Mouse (Mus musculus) embryonic facial prominence, embryonic 11.5 days (tissue): Measurements from ENCODE around the gene Nmi. TPM values are rescaled to one million over a fixed set of nuclear protein-coding genes. Genes with fewer than 3 reads are reported as not detected.

Experiments
- ATAC-seq: fragments of 200-750 bp; cut with Nextera tagmentation; replicated peaks from 2 replicates; pipeline ENCODE4 v1.8.0; 2017; ENCODE audit warnings: low read depth; ENCODE audit not compliant: insufficient number of reproducible peaks, low FRiP score, low TSS enrichment
- DNase-seq: peaks from one replicate; pipeline ENCODE4 v3.0.0-alpha.2; 2015; ENCODE audit warnings: low spot score
- H3K27ac ChIP-seq: fragments of 300-500 bp; sonication (generic); replicated peaks from 2 replicates; pipeline ENCODE4 v1.5.1; 2014; ENCODE audit warnings: mild to moderate bottlenecking, low read depth, low read length, control low read depth
- H3K27me3 ChIP-seq: fragments of 300-500 bp; sonication (generic); 2 replicates; pipeline ENCODE4 v1.6.1; 2014; ENCODE audit warnings: mild to moderate bottlenecking, low read length, moderate library complexity, mixed read lengths; ENCODE audit not compliant: control insufficient read depth, insufficient read depth
- H3K36me3 ChIP-seq: fragments of 300-500 bp; sonication (generic); replicated peaks from 2 replicates; pipeline ENCODE4 v1.6.1; 2014; ENCODE audit warnings: low read depth, mild to moderate bottlenecking, low read length, moderate library complexity, mixed read lengths; ENCODE audit not compliant: control insufficient read depth, insufficient read depth
- H3K4me1 ChIP-seq: fragments of 300-500 bp; sonication (generic); 2 replicates; pipeline ENCODE4 v1.6.1; 2014; ENCODE audit warnings: low read length, mixed read lengths; ENCODE audit not compliant: control insufficient read depth, insufficient read depth
- H3K4me2 ChIP-seq: fragments of 300-500 bp; sonication (generic); 2 replicates; pipeline ENCODE4 v1.6.1; 2014; ENCODE audit warnings: low read depth, mild to moderate bottlenecking, control low read depth, low read length, moderate library complexity
- H3K4me3 ChIP-seq: fragments of 300-500 bp; sonication (generic); 2 replicates; pipeline ENCODE4 v1.5.1; 2014; ENCODE audit warnings: low read depth, low read length, control low read depth
- H3K9ac ChIP-seq: fragments of 300-500 bp; sonication (generic); replicated peaks from 2 replicates; pipeline ENCODE4 v1.6.1; 2014; ENCODE audit warnings: mild to moderate bottlenecking, control low read depth, low read length
- H3K9me3 ChIP-seq: fragments of 300-500 bp; sonication (generic); replicated peaks from 2 replicates; pipeline ENCODE4 v1.6.1; 2016; ENCODE audit warnings: mild to moderate bottlenecking, low read length, inconsistent platforms, mixed read lengths; ENCODE audit not compliant: control insufficient read depth
- WGBS: fragments of 180-500 bp; shearing (Covaris S2); extraction: QIAGEN DNeasy Blood & Tissue Kit; methylation state at CpG from one replicate; pipeline ENCODE4 v1.1.7; 2014; 5-methylcytosine and 5-hydroxymethylcytosine counted together
- polyA plus RNA-seq: library from polyadenylated mRNA; unstranded; fragments of >200 nt; fragmentation: Nextera tagmentation; extraction: Ambion mirVana; gene quantifications from 2 replicates; pipeline ENCODE4 v1.2.1, GENCODE M21; 2014

Nmi gene
- polyA plus RNA-seq, 1 experiment from 2014 or later = 11.5 TPM

DNA sequence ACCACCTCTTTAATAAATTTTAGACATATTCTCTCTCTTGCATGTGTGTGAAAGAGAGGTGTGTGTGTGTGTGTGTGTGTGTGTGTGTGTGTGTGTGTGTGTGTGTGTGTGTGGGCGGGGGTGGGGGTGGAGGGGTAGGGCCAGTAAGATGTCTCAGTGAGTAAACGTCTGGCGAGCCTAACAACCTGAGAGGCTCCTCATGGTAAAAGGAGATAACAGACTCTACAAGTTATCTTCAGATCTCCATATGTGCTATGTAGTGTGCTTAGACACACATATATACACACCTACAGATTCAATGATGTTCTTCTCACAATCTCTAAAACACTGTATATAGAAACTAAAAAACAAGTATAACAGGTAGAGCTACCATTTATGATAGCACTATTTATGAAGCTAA lies 34.5 kb downstream of the Nmi start:
- no peaks in the 10 kb centered on the region for H3K27me3 ChIP-seq
- 71% methylated on average over 3 of the region's 3 CpGs for WGBS

GRCm38 (mm10) chr2:51937004-51937403 lies 36.3 kb downstream of the Nmi start:
- ATAC-seq (no peak), DNase-seq (no peak)
- no peak overlapping the region for H3K4me2 ChIP-seq
- WGBS = 60% methylated on average over 6 of the region's 6 CpGs
- H3K4me3 ChIP-seq = no peak overlapping the region
- H3K4me1 ChIP-seq = no peaks in the 10 kb centered on the region
- no peak overlapping the region for H3K27ac ChIP-seq
- no peak overlapping the region for H3K9ac ChIP-seq
- no peaks in the 10 kb centered on the region for H3K36me3 ChIP-seq
- no peaks in the 10 kb centered on the region for H3K9me3 ChIP-seq
- H3K27me3 ChIP-seq = no peaks in the 10 kb centered on the region

More for the DNA sequence above, 34.5 kb downstream of the Nmi start:
- Histone ChIP-seq H3K9ac (no peak overlapping the region), H3K9me3 (no peaks in the 10 kb centered on the region), H3K27ac (no peak overlapping the region), H3K4me2 (no peak overlapping the region), H3K4me3 (no peak overlapping the region), H3K36me3 (no peaks in the 10 kb centered on the region), H3K4me1 (no peaks in the 10 kb centered on the region)
- DNase-seq (no peak), ATAC-seq (no peak)

- Histone ChIP-seq H3K36me3 (no peaks in the 10 kb centered on the region), H3K4me1 (no peaks in the 10 kb centered on the region), H3K27me3 (no peaks in the 10 kb centered on the region), H3K9me3 (no peaks in the 10 kb centered on the region), H3K9ac (no peak overlapping the region), H3K27ac (no peak overlapping the region), H3K4me2 (no peak overlapping the region), H3K4me3 (no peak overlapping the region)
- no peak for DNase-seq
- 91% methylated on average over 3 of the region's 3 CpGs for WGBS
- no peak for ATAC-seq
Observed at GRCm38 (mm10) chr2:51936585-51936984, 36.7 kb downstream of the Nmi start.

DNA sequence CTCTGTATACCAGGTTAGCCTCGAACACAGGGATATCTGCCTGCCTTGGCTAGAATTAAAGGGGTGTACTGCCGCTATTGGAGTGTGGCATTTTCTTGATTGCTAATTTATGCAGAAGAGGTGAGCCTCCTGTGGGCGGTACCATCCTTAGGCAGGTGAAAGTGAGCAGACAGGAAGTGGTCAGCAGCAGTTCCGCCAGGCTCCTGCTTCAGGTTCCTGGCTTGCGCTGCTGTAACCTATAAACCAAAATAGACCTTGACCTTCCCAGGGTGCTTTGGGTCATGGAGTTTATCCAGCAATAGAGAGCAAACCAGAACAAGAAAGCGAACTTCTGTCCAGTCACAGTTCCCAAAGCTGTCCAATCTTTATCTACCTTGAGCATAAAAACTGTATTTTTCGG lies 37.4 kb downstream of the Nmi start:
- no peak for DNase-seq
- no peak overlapping the region for H3K9ac ChIP-seq
- H3K27me3 ChIP-seq = no peaks in the 10 kb centered on the region
- no peaks in the 10 kb centered on the region for H3K36me3 ChIP-seq
- 90% methylated on average over 7 of the region's 7 CpGs for WGBS
- H3K4me2 ChIP-seq = no peak overlapping the region
- H3K4me1 ChIP-seq = no peaks in the 10 kb centered on the region
- H3K4me3 ChIP-seq = no peak overlapping the region
- no peak for ATAC-seq
- H3K9me3 ChIP-seq = no peaks in the 10 kb centered on the region
- no peak overlapping the region for H3K27ac ChIP-seq

GRCm38 (mm10) chr2:51934574-51935334 lies 38.5 kb downstream of the Nmi start, which contains the start of gene Rbm43:
Rbm43 (minus strand) TSS chr2:51935163.
- DNase-seq (peak; percentile 73), ATAC-seq (peak; percentile 74)
- Histone ChIP-seq H3K9ac (peak within 1 kb of the TSS; percentile 75), H3K4me2 (peak within 1 kb of the TSS; percentile 87), H3K4me1 (no peaks in the 10 kb centered on the region), H3K4me3 (peak within 1 kb of the TSS; percentile 49), H3K27me3 (no peaks in the 10 kb centered on the region), H3K9me3 (no peaks in the 10 kb centered on the region), H3K36me3 (no peaks in the 10 kb centered on the region), H3K27ac (no peak within 1 kb of the TSS)
- WGBS = 2% methylated on average over 48 of the region's 48 CpGs

DNA sequence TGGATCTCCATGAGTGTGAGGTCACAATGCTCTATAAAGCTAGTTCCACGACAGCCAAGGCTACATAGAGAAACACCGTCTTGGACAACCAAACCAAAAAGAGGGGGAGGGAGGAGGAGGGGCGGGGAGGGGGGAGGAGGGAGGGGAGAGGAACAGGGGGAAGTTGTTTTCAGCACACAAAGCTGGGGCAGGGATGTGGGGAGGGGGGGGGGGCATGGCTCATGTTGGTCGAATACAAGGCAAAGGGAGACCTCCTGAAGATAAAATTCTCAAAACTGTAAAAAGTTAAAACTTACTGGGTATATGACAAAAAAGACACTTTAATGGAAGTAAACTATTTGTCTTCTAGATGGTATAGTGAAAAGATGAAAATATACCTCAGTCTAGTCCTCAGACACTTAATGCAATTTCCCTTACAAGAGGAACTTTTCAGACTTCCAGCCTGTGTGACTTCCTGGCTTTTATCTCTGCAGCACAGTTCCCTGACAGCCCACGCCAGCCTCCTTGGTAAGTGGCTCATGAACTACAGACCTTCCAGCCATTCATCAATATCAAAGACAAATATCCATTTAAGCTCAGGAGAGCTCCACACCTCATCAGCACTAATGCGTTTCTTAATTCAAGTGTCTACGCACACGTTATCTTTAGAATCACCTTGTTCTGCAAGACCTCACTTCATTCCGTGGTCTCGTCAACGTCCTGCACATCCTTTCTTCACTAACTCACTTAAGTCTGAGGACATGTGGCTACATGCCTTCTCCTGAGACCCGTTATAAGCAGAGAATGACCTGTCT lies 39.8 kb downstream of the Nmi start:
- Histone ChIP-seq H3K4me3 (no peak overlapping the region), H3K4me1 (no peaks in the 10 kb centered on the region), H3K9ac (no peak overlapping the region), H3K36me3 (no peaks in the 10 kb centered on the region), H3K9me3 (no peaks in the 10 kb centered on the region), H3K27me3 (no peaks in the 10 kb centered on the region), H3K4me2 (no peak overlapping the region), H3K27ac (no peak overlapping the region)
- no peak for ATAC-seq
- DNase-seq = peak; percentile 11
- 69% methylated on average over 10 of the region's 12 CpGs for WGBS

- ATAC-seq (no peak), DNase-seq (no peak)
- Histone ChIP-seq H3K4me2 (no peak overlapping the region), H3K9me3 (no peaks in the 10 kb centered on the region), H3K27me3 (no peaks in the 10 kb centered on the region), H3K27ac (no peak overlapping the region), H3K4me3 (no peak overlapping the region), H3K36me3 (no peaks in the 10 kb centered on the region), H3K4me1 (no peaks in the 10 kb centered on the region), H3K9ac (no peak overlapping the region)
- WGBS = 85% methylated on average over 7 of the region's 7 CpGs
Observed at GRCm38 (mm10) chr2:51931241-51931640, 42.1 kb downstream of the Nmi start.
